ENCODE assay signal across 19 mouse cellular contexts in genomic region chr11:111215006-111215405, GRCm38 (mm10).
DNase-seq lines count a peak whose midpoint lies in the region; ATAC-seq lines count a peak whose summit lies in the region.
"Had no signal": no experiment of that assay in that cellular context is flagged by ENCODE, and none has a peak within 500 bp of the region (broad histone marks: within the 10 kb centered on the region; RNA-seq: fewer than 3 reads in every experiment).

No protein-coding gene starts in this region.

- no peak overlapping the region for H3K9ac ChIP-seq in midbrain, embryonic 14.5 days (replicated peaks; ENCODE audit: low read length)
- H3K9ac ChIP-seq in heart, embryonic 15.5 days: no peak overlapping the region
- H3K9ac ChIP-seq: forebrain, embryonic 12.5 days; hindbrain, embryonic 12.5 days had no signal

- no peaks in the 10 kb centered on the region for H3K36me3 ChIP-seq in midbrain, embryonic 14.5 days (ENCODE audit: control insufficient read depth, insufficient read depth, low read length)
- H3K36me3 ChIP-seq in midbrain, embryonic 10.5 days: no peaks in the 10 kb centered on the region
- H3K36me3 ChIP-seq in heart, embryonic 15.5 days: no peaks in the 10 kb centered on the region
- H3K36me3 ChIP-seq: forebrain, embryonic 12.5 days; hindbrain, embryonic 12.5 days had no signal

- H3K4me3 ChIP-seq in midbrain, embryonic 14.5 days (replicated peaks; ENCODE audit: low read depth, low read length): no peak overlapping the region
- H3K4me3 ChIP-seq in midbrain, embryonic 10.5 days: no peak overlapping the region
- no peak overlapping the region for H3K4me3 ChIP-seq in heart, embryonic 15.5 days
- H3K4me3 ChIP-seq: forebrain, embryonic 12.5 days; hindbrain, embryonic 12.5 days had no signal

- no peaks in the 10 kb centered on the region for H3K27me3 ChIP-seq in midbrain, embryonic 14.5 days (ENCODE audit: control insufficient read depth, insufficient read depth, low read length)
- H3K27me3 ChIP-seq in midbrain, embryonic 10.5 days (ENCODE audit: low read depth, poor library complexity, severe bottlenecking): no peaks in the 10 kb centered on the region
- no peaks in the 10 kb centered on the region for H3K27me3 ChIP-seq in heart, embryonic 15.5 days
- H3K27me3 ChIP-seq: CH12.LX; forebrain, embryonic 12.5 days; hindbrain, embryonic 12.5 days had no signal

- WGBS in midbrain, embryonic 14.5 days: 36% methylated on average over 5 of the region's 5 CpGs
- WGBS in midbrain, embryonic 10.5 days: 72% methylated on average over 5 of the region's 5 CpGs
- 37% methylated on average over 5 of the region's 5 CpGs for WGBS in heart, embryonic 15.5 days

- no peak; the same call in 1 of the 2 replicates for ATAC-seq in midbrain, embryonic 14.5 days (ENCODE audit: low FRiP score, low TSS enrichment)
- peak; percentile 95 for ATAC-seq in heart, embryonic 15.5 days (replicated peaks; ENCODE audit: insufficient number of reproducible peaks, insufficient read depth, low FRiP score, low read depth)
- ATAC-seq: intestine, embryonic 16.5 days had no signal

- no peak overlapping the region for H3K27ac ChIP-seq in midbrain, embryonic 14.5 days (replicated peaks; ENCODE audit: low read depth, low read length)
- no peak overlapping the region for H3K27ac ChIP-seq in midbrain, embryonic 10.5 days (replicated peaks)
- peak overlapping the region; percentile 71 for H3K27ac ChIP-seq in heart, embryonic 15.5 days
- H3K27ac ChIP-seq: forebrain, embryonic 12.5 days; hindbrain, embryonic 12.5 days; macrophage had no signal

- H3K4me2 ChIP-seq in midbrain, embryonic 14.5 days (ENCODE audit: low read length): no peak overlapping the region
- no peak overlapping the region for H3K4me2 ChIP-seq in heart, embryonic 15.5 days
- H3K4me2 ChIP-seq: forebrain, embryonic 12.5 days; hindbrain, embryonic 12.5 days had no signal

- peaks cover 16% of the 10 kb centered on the region for H3K4me1 ChIP-seq in midbrain, embryonic 14.5 days (ENCODE audit: control insufficient read depth, insufficient read depth, low read length)
- peaks cover 24% of the 10 kb centered on the region for H3K4me1 ChIP-seq in midbrain, embryonic 10.5 days
- peaks cover 19% of the 10 kb centered on the region for H3K4me1 ChIP-seq in heart, embryonic 15.5 days (replicated peaks)

- DNase-seq in cerebellum, postnatal 14 days: peak; percentile 19 to 34
- DNase-seq in cerebellum, adult 18-20 months: no peak
- peak; percentile 41 for DNase-seq in midbrain, embryonic 14.5 days
- DNase-seq in midbrain, embryonic 10.5 days (ENCODE audit: low spot score): no peak
- peak; percentile 6 for DNase-seq in yolk sac, embryonic 10.5 days (ENCODE audit: low spot score)
- no peak for DNase-seq in layer of hippocampus, postnatal 36 days
- DNase-seq in urinary bladder, postnatal 10 days (ENCODE audit: low spot score): no peak
- DNase-seq: adrenal gland, postnatal 36 days; cerebellum, postnatal 36 days; gastrocnemius, postnatal 10 days; lung, adult 2 months; retina, postnatal 1 day; spleen, adult 18-20 months had no signal

- H3K9me3 ChIP-seq in midbrain, embryonic 14.5 days (ENCODE audit: control insufficient read depth, low read length): no peaks in the 10 kb centered on the region
- no peaks in the 10 kb centered on the region for H3K9me3 ChIP-seq in midbrain, embryonic 10.5 days (replicated peaks)
- no peaks in the 10 kb centered on the region for H3K9me3 ChIP-seq in heart, embryonic 15.5 days (replicated peaks)
- H3K9me3 ChIP-seq: forebrain, embryonic 12.5 days; hindbrain, embryonic 12.5 days had no signal

Comparison
In these comparisons a context has a peak if more than half of its experiments do, and no peak if none do; other contexts are left out.
1. DNase-seq: peak in cerebellum, postnatal 14 days (2 of 2), midbrain, embryonic 14.5 days (single experiment) and yolk sac, embryonic 10.5 days (single experiment); none in cerebellum, adult 18-20 months (0 of 2), midbrain, embryonic 10.5 days (single experiment), layer of hippocampus, postnatal 36 days (0 of 2) and urinary bladder, postnatal 10 days (single experiment).